Mouse (Mus musculus) ZHBTc4 (cell line): Measurements from ENCODE around the gene Lypd3.
"Not testable (repeated sequence)": the region's sequence is repeated elsewhere in the genome, so short reads cannot be mapped to it uniquely, and the experiment has no call there.

Experiments
- DNase-seq: peaks from one replicate; pipeline ENCODE4 v3.0.0-alpha.2; 2011; ENCODE audit warnings: low read depth, low spot score

Gene Lypd3

GRCm38 (mm10) chr7:24612308-24612910, 23.9 kb upstream of the Lypd3 start:
- peak; percentile 68 for DNase-seq

DNA sequence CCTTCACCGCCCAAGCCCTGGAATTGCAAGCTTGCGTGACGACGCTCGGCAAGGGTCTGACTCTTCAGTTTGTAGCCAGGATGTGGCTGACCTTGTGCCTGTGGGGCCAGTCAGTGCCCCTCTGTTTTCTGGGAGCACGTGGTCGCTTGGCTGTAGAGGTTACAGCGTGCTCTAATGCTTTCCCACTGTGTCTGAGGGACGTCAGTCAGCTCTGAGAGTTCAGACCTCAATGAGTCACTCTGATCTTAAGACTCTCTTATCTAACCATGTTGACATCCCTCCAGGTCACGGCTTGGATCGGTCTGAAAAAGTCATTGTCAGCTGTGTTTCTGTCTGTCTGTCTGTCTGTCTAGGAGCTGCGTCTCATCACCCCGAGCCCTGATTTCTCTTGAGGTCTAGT, 21.5 kb upstream of the Lypd3 start:
- no peak for DNase-seq

GRCm38 (mm10) chr7:24617763-24618162, 18.6 kb upstream of the Lypd3 start:
- no peak for DNase-seq

DNA sequence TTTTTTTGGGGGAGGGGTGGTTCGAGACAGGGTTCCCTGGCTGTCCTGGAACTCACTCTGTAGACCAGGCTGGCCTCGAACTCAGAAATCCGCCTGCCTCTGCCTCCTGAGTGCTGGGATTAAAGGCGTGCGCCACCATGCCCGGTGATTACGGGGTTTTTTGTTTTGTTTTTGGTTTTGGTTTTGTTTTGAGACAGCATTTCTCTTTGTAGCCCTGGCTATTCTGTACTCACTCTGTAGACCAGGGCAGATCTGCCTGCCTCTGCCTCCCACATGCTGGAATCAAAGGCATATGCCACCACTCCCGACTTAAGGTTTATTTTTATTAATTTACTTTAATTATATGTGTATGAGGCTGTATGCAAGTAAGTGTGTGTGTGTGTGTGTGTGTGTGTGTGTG, 18.0 kb upstream of the Lypd3 start:
- not testable (repeated sequence) for DNase-seq

DNA sequence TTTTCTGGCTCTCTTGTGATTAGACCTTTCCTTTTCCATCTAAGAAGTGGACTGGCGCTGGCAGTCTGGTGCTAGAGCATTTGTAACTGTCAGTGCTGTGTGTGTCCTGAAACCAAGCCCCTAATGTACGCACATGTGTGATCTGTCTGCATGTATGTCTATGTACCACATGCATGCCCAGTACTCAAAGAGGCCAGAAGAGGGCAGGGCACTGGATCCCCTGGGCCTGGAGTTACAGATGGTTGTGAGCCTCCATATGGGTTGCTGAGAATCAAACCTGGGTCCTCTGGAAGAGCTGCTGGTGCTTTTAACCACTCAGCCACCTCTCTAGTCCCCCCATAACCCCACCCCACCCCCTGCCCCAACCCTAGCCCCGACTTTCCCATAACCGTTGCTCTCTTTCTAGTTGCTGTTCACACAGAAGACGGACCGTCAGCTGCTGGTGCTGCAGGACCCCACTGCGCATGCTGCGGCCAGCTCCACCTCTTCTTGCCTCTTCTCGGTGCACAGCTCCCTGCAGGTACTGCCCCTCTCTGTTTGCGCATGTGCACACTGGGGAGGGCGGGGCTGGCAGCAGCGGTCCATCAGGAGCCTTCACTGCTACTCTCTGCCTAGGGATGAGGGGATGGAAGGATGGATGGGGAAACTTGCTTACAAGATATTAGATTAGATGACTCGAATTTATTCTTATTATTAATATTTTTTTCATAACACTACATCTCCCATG, 16.5 kb upstream of the Lypd3 start:
- DNase-seq, result peak; percentile 91

GRCm38 (mm10) chr7:24621193-24621592, 15.2 kb upstream of the Lypd3 start:
- DNase-seq, result peak; percentile 62

DNA sequence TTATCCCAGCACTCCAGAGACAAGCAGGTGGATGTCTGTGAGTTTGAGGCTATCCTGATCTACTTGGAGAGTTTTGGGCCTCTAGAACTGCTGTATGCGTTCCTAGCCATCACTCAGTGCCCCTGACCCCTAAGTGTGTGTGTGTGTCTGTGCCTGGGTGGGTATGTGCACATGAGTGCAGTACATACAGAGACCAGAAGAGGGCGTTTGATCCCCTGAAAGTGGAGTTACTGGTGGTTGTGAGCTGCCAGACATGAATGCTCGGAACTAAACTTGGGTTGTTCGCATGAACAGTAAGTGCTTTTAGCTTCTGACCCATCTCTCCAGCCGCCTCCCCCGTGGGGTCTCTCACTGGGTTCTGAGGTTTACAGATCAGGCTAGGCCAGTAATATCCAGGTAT, 13.4 kb upstream of the Lypd3 start:
- peak; percentile 60 for DNase-seq

DNA sequence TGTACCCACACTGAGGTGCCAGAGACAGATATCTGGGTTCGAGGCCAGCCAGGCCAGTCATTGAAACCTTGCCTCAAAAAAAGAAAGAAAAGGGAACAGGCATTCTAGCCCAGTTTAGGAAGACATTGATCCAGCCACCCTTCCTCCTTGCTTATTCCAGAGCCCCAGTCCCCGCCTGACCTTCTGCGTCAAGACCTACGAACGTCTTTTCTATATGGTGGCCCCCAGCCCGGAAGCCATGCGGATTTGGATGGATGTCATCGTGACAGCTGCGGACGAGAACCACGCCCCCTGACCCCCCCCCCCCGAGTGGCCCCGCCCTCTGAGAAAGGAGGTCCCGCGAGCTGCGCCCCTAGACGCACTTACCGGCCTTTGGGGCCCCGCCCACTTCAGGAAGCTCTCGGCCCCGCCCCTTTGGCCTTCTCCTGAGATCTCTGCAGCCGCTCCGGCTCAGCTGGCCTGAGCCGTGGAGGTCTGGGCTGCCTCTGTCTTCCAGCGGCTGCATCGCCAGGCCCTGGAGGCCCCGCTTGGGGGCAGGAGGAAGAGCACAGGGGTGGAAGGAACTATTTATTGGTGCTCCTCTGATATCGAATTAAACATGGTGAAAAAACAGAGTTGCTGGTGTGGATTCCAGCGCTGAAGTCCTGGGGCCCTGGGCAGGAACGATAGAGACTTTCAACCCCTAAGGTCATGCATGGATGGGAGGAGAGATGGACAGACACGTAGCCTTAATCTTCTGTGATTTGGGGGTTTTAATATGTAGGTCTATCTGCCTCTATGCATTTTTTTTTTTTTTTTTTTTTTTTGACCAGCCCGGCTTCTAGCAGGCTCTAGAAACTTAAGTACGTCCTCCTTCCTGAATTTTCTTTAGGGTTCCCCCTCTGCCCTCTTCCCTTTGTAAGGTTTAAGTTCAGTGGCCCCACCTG, 7.4 kb upstream of the Lypd3 start:
- DNase-seq, result peak; percentile 94

DNA sequence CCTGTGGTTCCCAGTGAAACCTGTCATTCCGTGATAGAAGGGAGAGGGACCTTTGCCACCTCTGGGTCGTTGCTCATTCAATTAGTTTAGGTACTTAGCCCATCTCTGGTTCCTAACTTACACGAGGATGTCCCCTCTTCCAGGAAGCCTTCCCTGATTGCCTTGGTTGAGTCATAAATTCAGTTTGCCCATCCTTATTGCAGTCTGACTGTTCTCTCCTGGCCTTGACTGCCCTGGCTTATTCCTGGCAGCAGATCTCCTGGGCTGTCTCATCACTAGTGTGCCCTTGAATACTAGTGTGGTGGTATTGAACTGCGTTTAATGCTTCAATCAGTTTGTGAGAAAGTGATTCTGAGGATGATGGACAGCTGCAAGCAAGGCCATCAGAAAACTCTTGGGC, 6.7 kb upstream of the Lypd3 start:
- no peak for DNase-seq

- peak; percentile 84 for DNase-seq
Observed at GRCm38 (mm10) chr7:24630116-24630880, 6.1 kb upstream of the Lypd3 start.

DNA sequence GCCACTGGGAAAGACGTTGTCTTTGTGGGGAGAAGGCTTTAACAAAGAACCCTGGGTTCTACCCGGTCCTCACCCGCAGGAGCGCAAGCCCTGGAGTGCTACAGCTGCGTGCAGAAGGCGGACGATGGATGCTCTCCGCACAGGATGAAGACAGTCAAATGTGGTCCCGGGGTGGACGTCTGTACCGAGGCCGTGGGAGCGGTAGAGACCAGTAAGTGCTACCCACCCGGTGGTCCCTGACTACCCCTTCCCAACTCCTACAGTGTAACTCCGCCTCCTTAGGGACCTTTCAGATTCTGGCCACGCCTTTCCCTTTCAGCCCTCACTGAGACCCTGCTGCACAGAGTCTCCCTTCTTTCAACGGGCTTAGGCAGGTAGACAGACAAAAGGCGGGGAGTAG, 696 bp downstream of the Lypd3 start:
- peak; percentile 25 for DNase-seq

GRCm38 (mm10) chr7:24638026-24638856, 1.9 kb downstream of the Lypd3 start:
- DNase-seq, result peak; percentile 56

- DNase-seq, result no peak
Observed at GRCm38 (mm10) chr7:24640450-24640849, 4.1 kb downstream of the Lypd3 start.

DNA sequence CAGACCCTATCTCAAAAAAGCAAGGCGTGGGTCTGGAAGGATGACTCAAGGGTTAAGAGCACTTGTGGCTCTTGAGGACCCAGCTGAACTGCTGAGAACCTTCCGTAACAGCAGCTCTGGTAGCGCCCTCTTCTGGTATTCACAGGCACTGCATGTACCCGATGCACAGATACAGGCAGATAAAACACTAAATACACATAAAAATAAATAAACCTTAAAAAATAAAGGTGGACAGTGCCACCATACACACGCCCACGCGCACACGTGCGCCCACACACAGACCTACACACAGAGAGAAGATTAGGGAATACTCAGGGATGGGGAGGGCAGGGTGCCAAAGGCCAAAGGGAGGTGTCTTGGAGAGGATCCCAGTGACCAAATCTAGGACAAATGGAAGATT, 6.1 kb downstream of the Lypd3 start:
- DNase-seq, result peak; percentile 80

- no peak for DNase-seq
Observed at GRCm38 (mm10) chr7:24644492-24644891, 8.1 kb downstream of the Lypd3 start.

- DNase-seq, result no peak
Observed at GRCm38 (mm10) chr7:24644996-24645395, 8.6 kb downstream of the Lypd3 start.

DNA sequence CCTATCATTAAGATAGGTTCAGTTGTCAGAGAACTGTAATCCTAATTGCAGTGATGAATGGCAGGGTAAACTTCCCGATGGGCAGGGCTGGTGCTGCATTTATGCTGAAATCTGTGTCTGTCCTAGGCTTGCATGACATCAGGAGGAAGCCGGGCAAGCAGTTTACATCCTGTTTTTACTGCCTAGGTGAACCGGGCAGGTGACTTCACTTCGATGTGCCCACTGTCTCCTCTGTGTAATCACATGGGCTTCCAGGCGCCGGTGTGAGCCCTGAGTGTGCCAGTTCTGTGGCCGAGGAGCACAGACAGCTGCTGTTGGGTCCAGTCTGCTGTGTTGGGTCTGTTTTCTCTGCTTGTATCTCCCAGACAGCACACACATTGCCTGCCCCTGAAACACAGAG, 10.1 kb downstream of the Lypd3 start:
- DNase-seq, result no peak

GRCm38 (mm10) chr7:24653681-24654080, 17.3 kb downstream of the Lypd3 start:
- peak; percentile 79 for DNase-seq

GRCm38 (mm10) chr7:24659737-24660357, 23.5 kb downstream of the Lypd3 start:
- DNase-seq, result peak; percentile 26
